In the genomic region with DNA sequence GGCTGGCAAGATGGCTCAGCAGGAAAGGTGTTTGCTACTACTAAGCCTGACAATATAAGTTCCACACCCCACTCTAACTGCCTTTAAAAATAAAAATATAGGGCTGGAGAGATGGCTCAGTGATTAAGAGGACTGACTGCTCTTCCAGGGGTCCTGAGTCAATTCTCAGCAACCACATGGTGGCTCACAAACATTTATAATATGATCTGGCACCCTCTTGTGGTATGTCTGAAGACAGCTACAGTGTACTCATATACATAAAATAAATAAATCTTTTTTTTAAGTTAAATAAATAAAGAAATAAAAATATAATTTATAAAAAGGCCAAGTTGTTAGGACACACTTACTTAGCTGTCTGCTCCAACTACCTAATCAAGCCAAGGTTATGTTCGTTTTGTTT, we compare ENCODE assay signal across 19 mouse cellular contexts. TPM values are rescaled to one million over a fixed set of nuclear protein-coding genes. Genes with fewer than 3 reads are reported as not detected.
DNase-seq lines count a peak whose midpoint lies in the region; ATAC-seq and TF ChIP-seq lines count a peak whose summit lies in the region.
"Had no signal": no experiment of that assay in that cellular context is flagged by ENCODE, and none has a peak within 500 bp of the region (broad histone marks: within the 10 kb centered on the region; RNA-seq: fewer than 3 reads in every experiment).

No protein-coding gene starts in this region.

- DNase-seq in gastrocnemius, adult 2 months, result no peak
- no peak for DNase-seq in gastrocnemius, postnatal 10 days
- peak; percentile 40 for DNase-seq in lung, embryonic 14.5 days
- DNase-seq in lung, postnatal 25 days (ENCODE audit: low spot score), result no peak
- peak; percentile 60 for DNase-seq in ES-CJ7 (ENCODE audit: low read depth, low spot score)
- peak; percentile 48 for DNase-seq in naive thymus-derived CD4-positive, alpha-beta T cell, adult 2 months (ENCODE audit: low read depth)
- DNase-seq: gastrocnemius, postnatal 14 days; kidney, adult 18-20 months; kidney, postnatal 4 days; lung, postnatal 14 days; thymus, postnatal 36 days had no signal

- WGBS in lung, embryonic 14.5 days, result 51% methylated on average over 1 of the region's 1 CpGs

- H3K27ac ChIP-seq in gastrocnemius, adult 2 months, result no peak overlapping the region
- H3K27ac ChIP-seq in lung, embryonic 14.5 days (ENCODE audit: low read depth), result no peak overlapping the region
- H3K27ac ChIP-seq: forebrain, embryonic 15.5 days; hindbrain, embryonic 12.5 days; limb, embryonic 15.5 days; neural tube, embryonic 12.5 days; stomach, embryonic 15.5 days had no signal

- no peaks in the 10 kb centered on the region for H3K4me1 ChIP-seq in lung, embryonic 14.5 days (ENCODE audit: insufficient read depth)
- H3K4me1 ChIP-seq: forebrain, embryonic 15.5 days; hindbrain, embryonic 12.5 days; limb, embryonic 15.5 days; neural tube, embryonic 12.5 days; stomach, embryonic 15.5 days had no signal

- H3K27me3 ChIP-seq in lung, embryonic 14.5 days (ENCODE audit: insufficient read depth, low read length), result no peaks in the 10 kb centered on the region
- H3K27me3 ChIP-seq: forebrain, embryonic 15.5 days; hindbrain, embryonic 12.5 days; limb, embryonic 15.5 days; neural tube, embryonic 12.5 days; stomach, embryonic 15.5 days had no signal

- peak; percentile 39; the same call in 1 of the 2 replicates for TF ChIP-seq CTCF in gastrocnemius, adult 2 months (IDR thresholded peaks at IDR 0.05)
- no peak for TF ChIP-seq CTCF in lung, embryonic 14.5 days (IDR thresholded peaks at IDR 0.05; ENCODE audit: low read depth)

- H3K9me3 ChIP-seq in lung, embryonic 14.5 days (ENCODE audit: low read depth, low read length), result no peaks in the 10 kb centered on the region
- H3K9me3 ChIP-seq: forebrain, embryonic 15.5 days; hindbrain, embryonic 12.5 days; limb, embryonic 15.5 days; neural tube, embryonic 12.5 days; stomach, embryonic 15.5 days had no signal

- no peak overlapping the region for H3K9ac ChIP-seq in lung, embryonic 14.5 days
- H3K9ac ChIP-seq: forebrain, embryonic 15.5 days; hindbrain, embryonic 12.5 days; limb, embryonic 15.5 days; neural tube, embryonic 12.5 days; stomach, embryonic 15.5 days had no signal

- H3K36me3 ChIP-seq in lung, embryonic 14.5 days (ENCODE audit: insufficient read depth), result no peaks in the 10 kb centered on the region
- H3K36me3 ChIP-seq: forebrain, embryonic 15.5 days; hindbrain, embryonic 12.5 days; limb, embryonic 15.5 days; neural tube, embryonic 12.5 days; stomach, embryonic 15.5 days had no signal

- H3K4me2 ChIP-seq in lung, embryonic 14.5 days, result no peak overlapping the region
- H3K4me2 ChIP-seq: forebrain, embryonic 15.5 days; hindbrain, embryonic 12.5 days; limb, embryonic 15.5 days; midbrain, embryonic 11.5 days; neural tube, embryonic 12.5 days; stomach, embryonic 15.5 days had no signal

- H3K4me3 ChIP-seq in gastrocnemius, adult 2 months, result no peak overlapping the region
- H3K4me3 ChIP-seq in lung, embryonic 14.5 days (ENCODE audit: low read depth, low read length), result no peak overlapping the region
- H3K4me3 ChIP-seq: forebrain, embryonic 15.5 days; hindbrain, embryonic 12.5 days; limb, embryonic 15.5 days; neural tube, embryonic 12.5 days; stomach, embryonic 15.5 days had no signal

- no peak for ATAC-seq in lung, embryonic 14.5 days (ENCODE audit: insufficient read depth)
- ATAC-seq in granulocyte monocyte progenitor cell, adult 5-6 weeks (replicated peaks; ENCODE audit: poor library complexity, severe bottlenecking), result no peak
- ATAC-seq in erythroblast, adult 5-6 weeks (replicated peaks; ENCODE audit: low FRiP score, poor library complexity, severe bottlenecking), result no peak
- ATAC-seq: forebrain, embryonic 15.5 days had no signal

- intact Hi-C loops in gastrocnemius, adult 2 months (cut with DNase I), result no loop called here

RNA-seq across cellular contexts. Expression of gene Impdh1, which starts 26.1 kb away (rescaled TPM):
- 10 to 100 TPM in 1 of 2 experiments, 1 to 10 TPM in 1; 9.9 to 10.3 TPM for total RNA-seq in gastrocnemius, adult 2 months (2021)
- 10 to 100 TPM; 23.4 to 24.7 TPM for total RNA-seq in gastrocnemius, postnatal 10 days (2021)
- polyA plus RNA-seq in lung, embryonic 14.5 days (2014; fragmentation: Nextera tagmentation; extraction: Ambion mirVana), result 49.3 and 51.6 TPM in 2 replicates
- 109 and 124 TPM in 2 replicates for total RNA-seq in granulocyte monocyte progenitor cell, adult 5-6 weeks (2014; fragmentation: Nextera tagmentation)
- total RNA-seq in granulocyte monocyte progenitor cell, adult 5-6 weeks (2017), result 110 and 120 TPM in 2 replicates
- total RNA-seq in erythroblast, adult 5-6 weeks (2015; ENCODE audit: low replicate concordance), result 9.6 and 12.3 TPM in 2 replicates
- 11.2 and 34.7 TPM in 2 replicates for total RNA-seq in erythroblast, adult 5-6 weeks (2017; ENCODE audit: low replicate concordance)

RNA-seq across cellular contexts. Expression of gene Hilpda, which starts 30.0 kb away (rescaled TPM):
- 1 to 10 TPM; 2.9 to 4.0 TPM for total RNA-seq in gastrocnemius, adult 2 months (2021)
- 1 to 10 TPM; 6.9 to 8.8 TPM for total RNA-seq in gastrocnemius, postnatal 10 days (2021)
- 40.4 and 40.5 TPM in 2 replicates for polyA plus RNA-seq in lung, embryonic 14.5 days (2014; fragmentation: Nextera tagmentation; extraction: Ambion mirVana)
- total RNA-seq in granulocyte monocyte progenitor cell, adult 5-6 weeks (2014; fragmentation: Nextera tagmentation), result 14.0 and 15.5 TPM in 2 replicates
- total RNA-seq in granulocyte monocyte progenitor cell, adult 5-6 weeks (2017), result 9.7 and 17.7 TPM in 2 replicates
- total RNA-seq in erythroblast, adult 5-6 weeks (2015; ENCODE audit: low replicate concordance), result 0.96 and 2.7 TPM in 2 replicates
- 2.0 TPM in 1 of 2 replicates, not detected in the other for total RNA-seq in erythroblast, adult 5-6 weeks (2017; ENCODE audit: low replicate concordance)

RNA-seq across cellular contexts. Expression of gene Fam71f2, which starts 37.1 kb away (rescaled TPM):
- under 1 TPM in 1 of 2 experiments, not detected in 1; 0.25 TPM for total RNA-seq in gastrocnemius, adult 2 months (2021)
- total RNA-seq in gastrocnemius, postnatal 10 days (2021), result under 1 TPM in 1 of 2 experiments, not detected in 1; 0.27 TPM
- polyA plus RNA-seq in lung, embryonic 14.5 days (2014; fragmentation: Nextera tagmentation; extraction: Ambion mirVana), result 0.42 and 0.47 TPM in 2 replicates
- not detected in 2 replicates for total RNA-seq in granulocyte monocyte progenitor cell, adult 5-6 weeks (2014; fragmentation: Nextera tagmentation)
- total RNA-seq in granulocyte monocyte progenitor cell, adult 5-6 weeks (2017), result 0.88 TPM in 1 of 2 replicates, not detected in the other
- total RNA-seq in erythroblast, adult 5-6 weeks (2015; ENCODE audit: low replicate concordance), result not detected in 2 replicates
- not detected in 2 replicates for total RNA-seq in erythroblast, adult 5-6 weeks (2017; ENCODE audit: low replicate concordance)

Comparison
In these comparisons a context has a peak if more than half of its experiments do, and no peak if none do; other contexts are left out.
1. DNase-seq: peak in lung, embryonic 14.5 days (single experiment), ES-CJ7 (single experiment) and naive thymus-derived CD4-positive, alpha-beta T cell, adult 2 months (single experiment); none in gastrocnemius, adult 2 months (single experiment), gastrocnemius, postnatal 10 days (single experiment) and lung, postnatal 25 days (single experiment).